Mouse (Mus musculus) left cerebral cortex, postnatal 36 days (tissue): ENCODE results near the gene Hykk. TPM values are rescaled to one million over a fixed set of nuclear protein-coding genes. Genes with fewer than 3 reads are reported as not detected.

Experiments
- DNase-seq, 2 experiments: peaks; one replicate each; pipeline ENCODE4 v3.0.0; 2021 to 2022; ENCODE audit warnings: low spot score in 2 of 2, mixed read lengths in 1 of 2
- intact Hi-C: fragments of 180-260 bp; cut with DNase I; formaldehyde crosslinking; loops from one replicate; pipeline ENCODE4 v1.15.1; 2025
- total RNA-seq, 2 experiments: library from RNA; stranded (reverse); gene quantifications; 2 replicates each; pipeline ENCODE4 v1.2.3; 2021

The Hykk gene
- total RNA-seq, 2 experiments from 2014 or later: 1.6 to 2.5 TPM

GRCm38 (mm10) chr9:54969972-54970637, 53.0 kb downstream of the Hykk start:
- no peak for DNase-seq
- intact Hi-C loops: no loop called here

GRCm38 (mm10) chr9:54980674-54981073, 63.6 kb downstream of the Hykk start, which contains the start of gene Chrna5:
TSS of gene Chrna5 (plus strand) at chr9:54980880.
- intact Hi-C loops: no loop called here
- no peak for DNase-seq

- intact Hi-C loops: no loop called here
- DNase-seq: no peak
Measured at GRCm38 (mm10) chr9:54981291-54982191, 64.5 kb downstream of the Hykk start.

- intact Hi-C loops: no loop called here
- no peak for DNase-seq
Measured at GRCm38 (mm10) chr9:54982401-54982800, 65.3 kb downstream of the Hykk start.

GRCm38 (mm10) chr9:54990362-54990761, 73.3 kb downstream of the Hykk start:
- intact Hi-C loops: no loop called here
- DNase-seq: no peak

GRCm38 (mm10) chr9:54994381-54994780, 77.3 kb downstream of the Hykk start:
- DNase-seq: no peak
- intact Hi-C loops: no loop called here

GRCm38 (mm10) chr9:54995645-54996044, 78.6 kb downstream of the Hykk start:
- intact Hi-C loops: no loop called here

More at GRCm38 (mm10) chr9:54995645-54996044, 78.6 kb downstream of the Hykk start:
- no peak for DNase-seq

Other genes starting within 250 kb of the Hykk start
- 10 to 100 TPM; 38.8 to 42.9 TPM for gene Dnaja4, start 218.4 kb upstream of the Hykk start, total RNA-seq
- 10 to 100 TPM; 51.8 to 52.7 TPM for gene Wdr61, start 182.8 kb upstream of the Hykk start, total RNA-seq
- 1 to 10 TPM; 1.8 to 2.6 TPM for gene Crabp1, start 152.5 kb upstream of the Hykk start, total RNA-seq
- 10 to 100 TPM; 43.2 to 53.3 TPM for gene Ireb2, start 53.5 kb upstream of the Hykk start, total RNA-seq
- gene Psma4, start 33.5 kb downstream of the Hykk start, total RNA-seq: 100 to 1,000 TPM; 115 to 118 TPM
- gene AY074887, start 33.7 kb downstream of the Hykk start, total RNA-seq: not detected
- 1 to 10 TPM; 4.8 to 5.1 TPM for gene Chrna5, start 63.6 kb downstream of the Hykk start, total RNA-seq
- under 1 TPM; 0.77 to 0.91 TPM for gene Chrna3, start 109.3 kb downstream of the Hykk start, total RNA-seq
- under 1 TPM; 0.11 to 0.20 TPM for gene Chrnb4, start 131.5 kb downstream of the Hykk start, total RNA-seq
- 10 to 100 TPM; 65.6 to 66.4 TPM for gene Ube2q2, start 231.6 kb downstream of the Hykk start, total RNA-seq